Mouse (Mus musculus): Measurements from ENCODE around the gene Pappa.

The Pappa gene

GRCm38 (mm10) chr4:65174505-65174904 lies 50.5 kb downstream of the Pappa start:
- no peak for DNase-seq

DNA sequence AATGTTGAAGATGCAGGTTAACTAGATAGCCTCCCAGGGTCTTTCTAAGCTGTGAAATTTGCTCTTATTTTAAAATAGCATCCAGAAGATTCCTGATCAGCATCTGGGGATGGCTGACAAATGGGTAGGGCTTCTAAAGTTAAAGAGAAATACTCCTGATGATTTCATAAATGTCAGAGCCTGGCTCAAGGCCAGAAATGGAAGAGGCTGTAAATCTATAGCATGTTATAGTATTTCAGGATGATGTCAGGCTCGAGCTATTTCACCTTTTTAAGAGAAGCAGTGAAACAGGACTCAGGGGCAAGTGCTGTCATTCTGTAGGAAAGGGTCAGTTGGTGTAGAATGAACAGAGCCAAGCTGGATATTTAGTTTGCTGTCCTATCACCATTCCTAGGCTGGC lies 54.2 kb downstream of the Pappa start:
- no peak for DNase-seq

GRCm38 (mm10) chr4:65187236-65187635 lies 63.3 kb downstream of the Pappa start:
- DNase-seq = no peak

DNA sequence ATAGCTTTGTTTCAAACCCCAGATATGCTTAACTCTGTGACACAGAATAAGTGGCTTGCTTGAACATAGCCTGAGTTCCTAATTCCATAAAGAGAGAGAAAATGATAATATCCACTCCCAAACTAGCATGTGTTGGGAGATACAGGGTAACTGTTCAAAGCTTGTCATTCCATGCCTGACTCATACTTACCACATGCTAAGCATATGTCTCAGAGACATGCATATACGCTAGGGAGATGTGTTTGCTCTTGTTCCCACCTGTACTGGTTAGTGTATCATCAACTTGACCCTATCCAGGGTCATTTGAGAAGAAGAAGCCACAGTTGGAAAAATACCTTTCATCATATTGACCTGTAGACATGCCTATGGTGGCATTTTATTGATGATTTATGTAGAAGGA lies 63.7 kb downstream of the Pappa start:
- DNase-seq = no peak

DNA sequence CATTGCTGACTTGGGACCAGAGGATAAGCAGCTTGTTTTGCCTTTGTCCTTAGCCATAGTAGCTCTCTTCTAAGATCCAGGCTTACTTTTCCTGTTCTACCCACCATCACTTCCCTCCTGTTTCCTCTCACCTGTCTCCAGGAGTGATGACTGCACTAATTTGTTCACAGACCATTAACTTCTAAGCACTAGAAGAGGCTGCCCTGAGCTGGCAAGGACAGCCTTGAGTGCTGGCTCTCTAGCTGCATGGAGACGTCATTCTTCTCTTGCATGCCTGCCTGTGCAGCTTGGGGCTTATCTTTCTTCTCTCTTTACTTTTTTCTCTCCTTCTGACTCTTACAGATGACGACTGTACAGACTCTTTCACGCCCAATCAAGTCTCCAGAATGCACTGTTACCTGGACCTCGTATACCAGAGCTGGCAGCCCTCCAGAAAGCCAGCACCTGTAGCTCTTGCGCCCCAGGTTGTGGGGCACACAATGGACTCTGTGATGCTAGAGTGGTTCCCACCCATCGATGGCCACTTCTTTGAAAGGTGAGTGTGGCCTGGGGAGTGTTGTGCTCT lies 65.0 kb downstream of the Pappa start:
- DNase-seq = no peak

GRCm38 (mm10) chr4:65192810-65193209 lies 68.8 kb downstream of the Pappa start:
- DNase-seq = no peak

GRCm38 (mm10) chr4:65195971-65196370 lies 72.0 kb downstream of the Pappa start:
- DNase-seq = no peak

GRCm38 (mm10) chr4:65203666-65204065 lies 79.7 kb downstream of the Pappa start:
- DNase-seq = no peak

GRCm38 (mm10) chr4:65205446-65205845 lies 81.5 kb downstream of the Pappa start:
- DNase-seq = no peak

- no peak for DNase-seq
Measured at GRCm38 (mm10) chr4:65209369-65210015, 85.5 kb downstream of the Pappa start.

DNA sequence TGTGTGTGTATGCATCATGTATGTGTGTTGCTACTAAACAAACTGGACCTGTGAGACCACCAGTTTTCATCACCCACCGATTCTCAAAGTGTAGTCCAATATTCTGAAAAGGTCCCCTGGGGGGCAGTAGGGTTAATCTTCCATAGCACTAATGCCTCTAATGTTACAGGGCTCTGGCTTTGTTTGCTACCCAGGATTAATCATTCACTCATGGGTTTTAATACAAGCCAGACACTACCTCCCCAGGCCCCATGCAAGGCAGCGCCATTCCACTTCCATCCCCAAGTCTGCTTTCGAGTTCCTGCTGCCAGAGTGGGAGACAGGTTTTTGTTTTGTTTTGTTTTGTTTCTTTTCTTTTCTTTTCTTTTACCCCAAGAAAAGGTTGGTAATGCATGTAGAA lies 92.7 kb downstream of the Pappa start:
- no peak for DNase-seq

- no peak for DNase-seq
Measured at GRCm38 (mm10) chr4:65217651-65218364, 93.8 kb downstream of the Pappa start.

DNA sequence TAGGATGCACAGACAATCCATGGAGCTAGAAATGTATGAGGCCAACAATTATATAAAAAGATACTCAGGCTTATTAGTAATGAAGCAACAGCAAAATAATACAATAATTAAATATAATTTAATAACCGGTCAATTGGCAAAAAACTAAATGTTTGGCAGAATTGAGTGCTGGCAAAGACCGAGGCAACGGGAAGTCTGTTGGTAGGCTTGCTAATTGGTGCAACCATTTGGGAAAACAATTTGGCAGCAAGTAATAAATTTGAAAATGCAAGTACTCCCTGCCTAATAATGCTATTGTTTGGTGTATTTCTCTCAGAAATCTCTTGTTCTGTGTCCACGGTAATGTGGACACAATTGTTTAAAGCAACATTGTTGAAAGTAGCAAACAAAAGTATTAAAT lies 99.9 kb downstream of the Pappa start:
- no peak for DNase-seq

DNA sequence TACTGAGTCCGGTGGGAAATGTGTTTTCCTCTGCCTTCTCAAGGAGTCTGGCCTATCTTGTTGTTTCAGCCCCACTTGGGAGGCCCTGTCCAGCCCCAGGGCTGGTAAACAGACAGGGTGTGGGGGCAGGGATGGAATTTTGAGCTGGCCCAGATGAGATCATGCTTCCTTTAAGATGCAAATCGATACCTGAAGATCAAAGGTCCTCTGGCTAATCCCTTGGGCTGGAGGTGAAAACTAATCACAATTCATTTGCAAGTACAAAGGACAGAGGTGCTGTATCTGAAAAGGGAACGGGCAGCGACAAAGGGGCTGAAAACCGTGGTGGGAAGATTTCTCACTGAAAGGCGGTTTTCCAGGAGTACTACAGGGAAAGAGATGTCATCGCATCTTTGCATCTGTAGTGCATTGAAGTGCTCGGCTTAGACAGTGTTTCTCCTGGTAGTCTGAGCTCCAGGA lies 114.6 kb downstream of the Pappa start:
- no peak for DNase-seq

GRCm38 (mm10) chr4:65242434-65242931 lies 118.5 kb downstream of the Pappa start:
- no peak for DNase-seq

- no peak for DNase-seq
Measured at GRCm38 (mm10) chr4:65243245-65243644, 119.3 kb downstream of the Pappa start.

DNA sequence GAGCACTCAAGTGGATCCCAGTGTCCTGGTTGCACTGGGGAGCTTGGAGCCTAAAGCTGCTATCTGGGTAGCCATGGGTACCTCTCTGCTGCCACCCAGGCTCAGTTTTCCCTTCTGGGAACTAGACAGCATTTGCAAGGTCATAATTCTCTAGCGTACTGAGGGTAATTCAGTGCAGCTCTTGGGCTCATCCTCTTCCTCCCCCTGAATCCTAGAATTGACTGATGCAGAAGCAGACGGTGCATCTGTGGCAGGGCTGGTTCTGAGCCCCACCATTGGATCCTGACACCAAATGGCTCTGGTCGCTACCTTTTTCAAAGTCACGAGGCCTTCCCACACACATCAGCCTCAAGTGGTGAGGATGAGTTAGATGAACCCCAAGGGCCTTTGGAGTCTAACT lies 121.0 kb downstream of the Pappa start:
- DNase-seq = no peak

GRCm38 (mm10) chr4:65245440-65245839 lies 121.5 kb downstream of the Pappa start:
- no peak for DNase-seq

- DNase-seq = no peak
Measured at GRCm38 (mm10) chr4:65252193-65252592, 128.2 kb downstream of the Pappa start.

DNA sequence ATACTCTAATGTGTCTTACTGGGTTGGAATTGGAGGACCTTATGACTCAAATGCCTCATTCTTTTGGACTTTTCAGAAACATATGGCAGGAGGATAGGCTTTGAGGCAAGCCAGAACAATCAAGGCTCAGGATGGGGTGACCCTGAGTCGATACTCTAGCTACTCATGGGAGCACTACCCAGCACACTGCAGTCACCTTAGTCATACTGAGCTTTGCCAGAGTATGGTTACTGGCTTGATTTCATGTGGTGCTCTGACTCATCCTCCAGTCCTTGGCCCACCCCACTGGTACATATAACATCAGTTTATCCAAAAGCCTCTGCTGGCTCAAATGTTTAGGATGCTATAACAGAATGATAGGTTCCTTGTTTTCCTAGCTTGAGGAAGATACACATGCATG lies 130.1 kb downstream of the Pappa start:
- no peak for DNase-seq

DNA sequence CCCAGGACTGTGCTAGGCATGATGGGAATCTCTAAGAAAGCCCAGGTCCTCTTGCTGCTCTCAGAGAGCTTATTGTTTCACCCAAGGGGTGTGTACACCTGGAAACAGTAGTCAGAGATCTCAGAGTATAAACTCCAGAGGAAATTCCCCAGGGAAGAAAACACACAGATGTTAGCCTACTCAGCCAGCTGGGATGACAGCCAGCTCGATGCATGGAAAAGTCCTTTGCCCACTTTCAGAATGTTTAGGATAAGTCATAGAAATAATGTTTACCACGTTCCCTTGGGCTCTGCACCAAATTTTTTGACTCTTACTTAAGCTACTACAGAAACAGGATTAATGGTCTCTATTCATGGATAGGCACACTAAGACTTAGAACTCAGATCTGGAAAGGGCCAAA lies 143.1 kb downstream of the Pappa start:
- no peak for DNase-seq

- DNase-seq = no peak
Measured at GRCm38 (mm10) chr4:65269996-65270395, 146.0 kb downstream of the Pappa start.

- no peak for DNase-seq
Measured at GRCm38 (mm10) chr4:65272295-65272694, 148.3 kb downstream of the Pappa start.

DNA sequence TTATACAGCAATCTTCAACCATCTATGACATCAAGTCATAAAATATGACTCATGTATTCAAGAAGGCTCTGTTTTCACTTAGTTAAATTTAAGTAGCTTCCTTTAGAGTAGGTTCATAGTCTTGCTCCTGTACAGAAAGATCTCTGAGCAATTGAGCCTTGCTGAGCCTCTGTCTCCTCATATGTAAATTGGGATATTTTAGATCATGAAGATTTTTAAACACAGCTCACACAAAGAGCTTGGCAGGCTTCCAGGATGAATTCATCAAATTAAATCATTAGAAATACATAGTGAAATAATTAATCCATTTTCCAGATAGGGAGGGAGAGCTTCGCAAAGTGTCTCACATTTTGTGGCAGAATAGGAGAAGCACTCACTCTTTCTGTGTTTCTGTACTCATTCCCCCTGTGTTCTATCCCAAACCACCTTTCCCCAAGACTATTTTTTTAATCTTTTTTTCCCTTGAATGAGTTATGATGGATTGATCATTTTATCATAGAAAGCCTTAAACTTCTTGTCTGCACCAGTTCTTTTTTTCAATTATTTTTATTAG lies 149.4 kb downstream of the Pappa start:
- no peak for DNase-seq

Data from cerebellum, adult 18-20 months (tissue).